Mouse (Mus musculus): ENCODE measurements around the gene Cstad. TPM values are rescaled to one million over a fixed set of nuclear protein-coding genes. Genes with fewer than 3 reads are reported as not detected.

Gene Cstad
- polyA plus RNA-seq, 1 experiment from 2014 or later: 0.63 TPM

DNA sequence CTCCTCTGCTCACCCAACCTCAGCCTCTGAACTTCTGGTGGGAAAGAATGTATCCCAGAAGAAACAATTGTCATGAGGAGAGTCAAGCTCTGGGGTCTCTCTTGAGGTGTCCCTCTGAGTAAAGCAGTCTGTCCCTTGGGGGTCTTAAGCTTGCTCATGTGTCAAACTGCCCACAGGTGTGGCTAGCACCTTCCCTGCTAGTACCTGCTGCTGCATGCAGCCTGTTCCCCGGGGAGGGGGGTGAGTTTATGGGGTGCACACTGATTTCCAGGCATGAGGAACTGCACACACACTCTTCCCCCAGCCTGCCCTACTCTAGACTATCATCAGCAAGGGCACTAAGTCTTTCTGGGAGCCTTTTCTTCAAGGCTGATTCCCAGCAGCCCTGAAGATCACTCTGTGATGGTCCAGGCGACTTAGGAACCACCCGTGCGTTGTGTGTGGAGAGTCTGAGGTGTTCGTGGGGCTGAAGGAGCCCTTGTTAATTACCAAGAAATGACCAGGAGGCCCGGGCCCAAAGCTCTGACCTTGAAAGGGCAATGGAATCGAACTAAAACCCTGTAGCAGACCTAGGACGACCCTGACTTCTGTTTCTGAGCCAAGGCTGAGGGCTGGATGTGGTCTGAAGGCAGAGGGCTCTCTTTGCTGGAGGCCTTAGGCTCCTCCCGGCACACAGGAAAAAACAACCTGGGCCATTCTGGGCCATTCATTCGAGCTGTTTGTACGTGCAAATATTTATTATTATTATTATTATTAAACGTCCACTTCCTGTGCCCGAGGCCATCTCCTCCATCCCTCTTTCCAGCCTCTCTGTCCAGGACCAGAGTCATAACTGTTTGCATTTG lies 62.1 kb downstream of the Cstad start:
- H3K27me3 ChIP-seq (replicated peaks): no peaks in the 10 kb centered on the region
- no peak overlapping the region for H3K4me2 ChIP-seq
- WGBS: 38% methylated on average over 13 of the region's 13 CpGs
- no peak overlapping the region for H3K9ac ChIP-seq
- H3K36me3 ChIP-seq (replicated peaks): no peaks in the 10 kb centered on the region
- ATAC-seq (replicated peaks): no peak
- H3K4me3 ChIP-seq: no peak overlapping the region
- peak overlapping the region; percentile 99 for H3K27ac ChIP-seq
- no peaks in the 10 kb centered on the region for H3K9me3 ChIP-seq
- H3K4me1 ChIP-seq: peaks cover 95% of the 10 kb centered on the region

DNA sequence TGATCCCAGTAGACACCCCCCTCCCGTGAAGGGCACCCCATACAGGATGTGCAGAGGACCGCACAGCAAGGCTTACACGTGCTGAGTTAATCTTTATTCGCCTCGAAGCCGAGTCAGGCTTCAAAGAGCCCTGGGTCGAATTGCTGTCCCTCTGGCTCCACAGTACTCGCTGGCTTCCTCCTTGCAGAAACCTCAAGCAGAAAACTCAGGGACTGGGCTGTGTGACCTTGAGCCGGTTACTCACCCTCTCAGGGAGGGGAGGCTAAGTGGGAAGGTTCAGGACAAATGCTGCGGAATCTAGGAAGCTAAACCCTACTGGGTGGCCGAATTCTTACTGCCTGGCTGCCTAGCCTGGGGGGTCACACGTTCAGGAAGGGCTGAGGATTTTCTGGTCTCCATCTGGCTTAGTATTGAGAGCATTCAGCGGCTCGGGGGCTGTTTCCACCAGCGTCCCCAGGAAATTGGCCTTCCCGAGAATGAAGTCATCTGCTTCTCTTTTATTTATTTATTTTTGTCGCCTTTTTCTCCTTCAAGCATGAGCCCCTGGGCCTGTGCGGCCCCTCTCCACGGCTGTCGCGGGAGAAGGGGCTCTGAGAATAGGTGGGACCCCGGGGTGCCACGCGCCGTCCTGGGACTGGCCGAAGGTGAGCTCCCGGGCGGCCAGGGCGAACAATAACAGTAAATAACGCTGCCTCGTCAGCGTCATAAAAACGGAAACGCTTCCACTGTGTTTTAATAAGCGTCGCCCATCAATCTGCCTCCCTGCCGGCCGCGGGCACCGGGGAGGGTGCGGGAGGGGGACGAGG lies 63.0 kb downstream of the Cstad start:
- peak overlapping the region; percentile 28 for H3K4me3 ChIP-seq
- peaks cover 90% of the 10 kb centered on the region for H3K4me1 ChIP-seq
- H3K27me3 ChIP-seq (replicated peaks): no peaks in the 10 kb centered on the region
- H3K27ac ChIP-seq: peak overlapping the region; percentile 99
- H3K9ac ChIP-seq: peak overlapping the region; percentile 46
- peak; percentile 59 for ATAC-seq (replicated peaks)
- H3K4me2 ChIP-seq: peak overlapping the region; percentile 56
- H3K9me3 ChIP-seq: no peaks in the 10 kb centered on the region
- under 1% methylated on average over 42 of the region's 42 CpGs for WGBS
- no peaks in the 10 kb centered on the region for H3K36me3 ChIP-seq (replicated peaks)

DNA sequence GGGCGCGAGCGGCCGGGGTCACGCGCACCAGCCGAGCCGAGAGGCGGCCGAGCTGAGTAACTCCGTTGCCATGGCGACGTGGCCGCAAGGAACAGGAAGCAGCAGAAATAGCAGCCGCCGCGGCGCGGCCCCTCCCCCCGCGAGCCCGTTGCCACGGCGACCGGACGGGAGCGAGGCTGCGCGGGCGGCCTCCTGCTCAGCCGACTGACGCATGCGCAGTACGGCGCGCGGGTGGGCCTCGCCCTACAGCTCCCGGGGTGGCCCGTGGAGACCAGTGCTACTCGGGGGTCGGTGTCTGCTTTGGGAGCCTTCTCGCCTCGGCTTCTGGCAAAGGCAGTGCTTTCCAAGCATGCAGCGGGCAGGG lies 63.6 kb downstream of the Cstad start:
- Histone ChIP-seq H3K4me1 (peaks cover 84% of the 10 kb centered on the region), H3K27ac (peak overlapping the region; percentile 99), H3K4me2 (peak overlapping the region; percentile 56), H3K9me3 (no peaks in the 10 kb centered on the region), H3K4me3 (peak overlapping the region; percentile 28), H3K27me3 (replicated peaks) (no peaks in the 10 kb centered on the region), H3K9ac (peak overlapping the region; percentile 46), H3K36me3 (replicated peaks) (no peaks in the 10 kb centered on the region)
- under 1% methylated on average over 45 of the region's 45 CpGs for WGBS
- ATAC-seq (replicated peaks): peak; percentile 87

Other genes with a start within 250 kb of the Cstad start
- 214 and 219 TPM in 2 replicates for gene Sh3glb2, start 235.7 kb upstream of the Cstad start, polyA plus RNA-seq (2015; fragmentation: Nextera tagmentation; extraction: Ambion mirVana)
- 33.9 and 34.9 TPM in 2 replicates for gene Miga2, start 230.8 kb upstream of the Cstad start, polyA plus RNA-seq (2015; fragmentation: Nextera tagmentation; extraction: Ambion mirVana)
- 66.8 and 69.9 TPM in 2 replicates for gene Dolpp1, start 202.8 kb upstream of the Cstad start, polyA plus RNA-seq (2015; fragmentation: Nextera tagmentation; extraction: Ambion mirVana)
- gene Crat, start 179.2 kb upstream of the Cstad start, polyA plus RNA-seq (2015; fragmentation: Nextera tagmentation; extraction: Ambion mirVana): 22.5 and 23.9 TPM in 2 replicates
- gene Ptpa, start 179.0 kb upstream of the Cstad start, polyA plus RNA-seq (2015; fragmentation: Nextera tagmentation; extraction: Ambion mirVana): 152 and 155 TPM in 2 replicates
- gene Ier5l, start 120.8 kb upstream of the Cstad start, polyA plus RNA-seq (2015; fragmentation: Nextera tagmentation; extraction: Ambion mirVana): 2.3 and 2.8 TPM in 2 replicates
- gene 1700001O22Rik, start 208.6 kb downstream of the Cstad start, polyA plus RNA-seq (2015; fragmentation: Nextera tagmentation; extraction: Ambion mirVana): 1.2 and 1.7 TPM in 2 replicates
- gene Ntmt1, start 212.8 kb downstream of the Cstad start, polyA plus RNA-seq (2015; fragmentation: Nextera tagmentation; extraction: Ambion mirVana): 122 and 123 TPM in 2 replicates
- gene Asb6, start 235.3 kb downstream of the Cstad start, polyA plus RNA-seq (2015; fragmentation: Nextera tagmentation; extraction: Ambion mirVana): 44.9 and 47.5 TPM in 2 replicates
- 3.7 and 4.0 TPM in 2 replicates for gene Prrx2, start 239.9 kb downstream of the Cstad start, polyA plus RNA-seq (2015; fragmentation: Nextera tagmentation; extraction: Ambion mirVana)